In genomic region chr7:143207044-143207443, GRCm38 (mm10) we compare ENCODE assay signal across 25 mouse cellular contexts.
DNase-seq lines count a peak whose midpoint lies in the region; ATAC-seq and TF ChIP-seq lines count a peak whose summit lies in the region.
"Had no signal": no experiment of that assay in that cellular context is flagged by ENCODE, and none has a peak within 500 bp of the region (broad histone marks: within the 10 kb centered on the region; RNA-seq: fewer than 3 reads in every experiment).

No protein-coding gene starts in this region.

- TF ChIP-seq CTCF in heart, adult 2 months (IDR thresholded peaks at IDR 0.05) = no peak

- no peak overlapping the region for H3K4me2 ChIP-seq in kidney, embryonic 16.5 days (replicated peaks; ENCODE audit: low read depth, low read length)
- H3K4me2 ChIP-seq in intestine, embryonic 15.5 days (replicated peaks) = no peak overlapping the region
- H3K4me2 ChIP-seq: embryonic facial prominence, embryonic 13.5 days; heart, embryonic 12.5 days; hindbrain, embryonic 13.5 days had no signal

- H3K36me3 ChIP-seq in kidney, embryonic 16.5 days (ENCODE audit: insufficient read depth, low read length) = no peaks in the 10 kb centered on the region
- no peaks in the 10 kb centered on the region for H3K36me3 ChIP-seq in intestine, embryonic 15.5 days
- H3K36me3 ChIP-seq in heart, adult 2 months (ENCODE audit: control insufficient read depth, insufficient read depth, low read length) = peaks cover 7% of the 10 kb centered on the region
- no peaks in the 10 kb centered on the region for H3K36me3 ChIP-seq in midbrain, embryonic 10.5 days
- H3K36me3 ChIP-seq: embryonic facial prominence, embryonic 13.5 days; hindbrain, embryonic 13.5 days; limb, embryonic 10.5 days had no signal

- no peaks in the 10 kb centered on the region for H3K9me3 ChIP-seq in kidney, embryonic 16.5 days (ENCODE audit: low read length)
- no peaks in the 10 kb centered on the region for H3K9me3 ChIP-seq in intestine, embryonic 15.5 days
- H3K9me3 ChIP-seq in midbrain, embryonic 10.5 days (replicated peaks) = no peaks in the 10 kb centered on the region
- H3K9me3 ChIP-seq: embryonic facial prominence, embryonic 13.5 days; heart, embryonic 12.5 days; hindbrain, embryonic 13.5 days; limb, embryonic 10.5 days; megakaryocyte, embryonic 14.5 days had no signal

- ATAC-seq in kidney, embryonic 16.5 days (ENCODE audit: low FRiP score, low TSS enrichment) = no peak
- ATAC-seq in intestine, embryonic 15.5 days = peak; percentile 68; the same call in 1 of the 2 replicates
- peak; percentile 84 for ATAC-seq in megakaryocyte, adult 5-6 weeks (ENCODE audit: poor library complexity, severe bottlenecking)
- ATAC-seq: forebrain, embryonic 16.5 days; inflammation-experienced regulatory T-cells, adult 6 months; lung, postnatal 0 days; midbrain, embryonic 16.5 days had no signal

- H3K27me3 ChIP-seq in kidney, embryonic 16.5 days (ENCODE audit: insufficient read depth, low read length) = no peaks in the 10 kb centered on the region
- no peaks in the 10 kb centered on the region for H3K27me3 ChIP-seq in intestine, embryonic 15.5 days (replicated peaks)
- H3K27me3 ChIP-seq in heart, adult 2 months (ENCODE audit: control insufficient read depth, insufficient read depth, low read length) = no peaks in the 10 kb centered on the region
- no peaks in the 10 kb centered on the region for H3K27me3 ChIP-seq in midbrain, embryonic 10.5 days (ENCODE audit: low read depth, poor library complexity, severe bottlenecking)
- H3K27me3 ChIP-seq: embryonic facial prominence, embryonic 13.5 days; heart, embryonic 12.5 days; hindbrain, embryonic 13.5 days had no signal

- 63% methylated on average over 4 of the region's 4 CpGs for WGBS in kidney, embryonic 16.5 days
- whole genome bisulfite sequencing in intestine, embryonic 15.5 days = 55% methylated on average over 4 of the region's 4 CpGs
- 52% methylated on average over 4 of the region's 4 CpGs for WGBS in heart, adult 2 months
- 64% methylated on average over 4 of the region's 4 CpGs for WGBS in midbrain, embryonic 10.5 days

- intact Hi-C loops in heart, adult 2 months (cut with DNase I) = loop anchor here (5.0 kb wide), 1 partner anchor 55 kb away; no protein-coding TSS in a partner anchor

- no peaks in the 10 kb centered on the region for H3K79me2 ChIP-seq in heart, adult 2 months (replicated peaks; ENCODE audit: control insufficient read depth, insufficient read depth, low read length)

- no peak overlapping the region for H3K4me3 ChIP-seq in kidney, embryonic 16.5 days (ENCODE audit: low read length)
- no peak overlapping the region for H3K4me3 ChIP-seq in intestine, embryonic 15.5 days (replicated peaks)
- no peak overlapping the region for H3K4me3 ChIP-seq in heart, adult 2 months
- H3K4me3 ChIP-seq in midbrain, embryonic 10.5 days = no peak overlapping the region
- H3K4me3 ChIP-seq: embryonic facial prominence, embryonic 13.5 days; heart, embryonic 12.5 days; hindbrain, embryonic 13.5 days; limb, embryonic 10.5 days; megakaryocyte, embryonic 14.5 days had no signal

- no peak for TF ChIP-seq EP300 in heart, adult 2 months (IDR thresholded peaks at IDR 0.05; ENCODE audit: insufficient read depth, low read depth, low read length)

- peak; percentile 27 for DNase-seq in kidney, adult 18-20 months
- peak; percentile 21 for DNase-seq in 416B (ENCODE audit: low read depth)
- no peak for DNase-seq in heart, adult 2 months
- no peak for DNase-seq in midbrain, embryonic 10.5 days (ENCODE audit: low spot score)
- no peak for DNase-seq in cerebellum, adult 9-11 months
- DNase-seq: adrenal gland, postnatal 36 days; cerebellum, adult 18-20 months; cerebellum, postnatal 36 days; heart, postnatal 14 days; layer of hippocampus, adult 9-11 months; right cerebral cortex, postnatal 4 days; thymus, postnatal 14 days had no signal

- no peak overlapping the region for H3K9ac ChIP-seq in kidney, embryonic 16.5 days (replicated peaks; ENCODE audit: low read length)
- no peak overlapping the region for H3K9ac ChIP-seq in intestine, embryonic 15.5 days
- H3K9ac ChIP-seq in heart, adult 2 months (ENCODE audit: low read depth, low read length) = no peak overlapping the region
- H3K9ac ChIP-seq: embryonic facial prominence, embryonic 13.5 days; heart, embryonic 12.5 days; hindbrain, embryonic 13.5 days; liver, embryonic 14.5 days had no signal

- H3K4me1 ChIP-seq in kidney, embryonic 16.5 days (ENCODE audit: insufficient read depth, low read length) = no peaks in the 10 kb centered on the region
- no peaks in the 10 kb centered on the region for H3K4me1 ChIP-seq in intestine, embryonic 15.5 days (replicated peaks)
- H3K4me1 ChIP-seq in heart, adult 2 months (ENCODE audit: control insufficient read depth, insufficient read depth, low read length) = peaks cover 6% of the 10 kb centered on the region
- H3K4me1 ChIP-seq in midbrain, embryonic 10.5 days = no peaks in the 10 kb centered on the region
- H3K4me1 ChIP-seq: embryonic facial prominence, embryonic 13.5 days; hindbrain, embryonic 13.5 days; limb, embryonic 10.5 days; megakaryocyte, embryonic 14.5 days had no signal

- TF ChIP-seq POLR2A in heart, adult 2 months (IDR thresholded peaks at IDR 0.05; ENCODE audit: insufficient read depth, low read depth, low read length) = no peak

- no peak overlapping the region for H3K27ac ChIP-seq in kidney, embryonic 16.5 days (ENCODE audit: low read length)
- no peak overlapping the region for H3K27ac ChIP-seq in intestine, embryonic 15.5 days
- H3K27ac ChIP-seq in heart, adult 2 months = no peak overlapping the region
- H3K27ac ChIP-seq in midbrain, embryonic 10.5 days (replicated peaks) = no peak overlapping the region
- H3K27ac ChIP-seq: embryonic facial prominence, embryonic 13.5 days; hindbrain, embryonic 13.5 days; limb, embryonic 10.5 days; liver, embryonic 14.5 days had no signal

Comparison
In these comparisons a context has a peak if more than half of its experiments do, and no peak if none do; other contexts are left out.
1. DNase-seq: peak in kidney, adult 18-20 months (single experiment) and 416B (single experiment); none in heart, adult 2 months (0 of 2), midbrain, embryonic 10.5 days (single experiment) and cerebellum, adult 9-11 months (single experiment).